Mouse (Mus musculus) liver, embryonic 15.5 days (tissue): Measurements from ENCODE around the gene Ifna15. TPM values are rescaled to one million over a fixed set of nuclear protein-coding genes. Genes with fewer than 3 reads are reported as not detected.
A peak's percentile ranks its signal among the peaks of the same experiment; 100 is the strongest.

Source experiments
- ATAC-seq: fragments of 200-750 bp; cut with Nextera tagmentation; 2 replicates; pipeline ENCODE4 v1.8.0; 2017; ENCODE audit warnings: moderate number of reproducible peaks, mild to moderate bottlenecking, moderate library complexity; ENCODE audit not compliant: insufficient read depth
- H3K27ac ChIP-seq: fragments of 300-500 bp; sonication (generic); replicated peaks from 2 replicates; pipeline ENCODE4 v1.5.1; 2015; ENCODE audit warnings: mild to moderate bottlenecking, inconsistent platforms
- H3K27me3 ChIP-seq: fragments of 300-500 bp; sonication (generic); 2 replicates; pipeline ENCODE4 v1.6.1; 2015; ENCODE audit warnings: mild to moderate bottlenecking, inconsistent platforms
- H3K36me3 ChIP-seq: fragments of 300-500 bp; sonication (generic); replicated peaks from 2 replicates; pipeline ENCODE4 v1.6.1; 2015; ENCODE audit warnings: moderate library complexity, mild to moderate bottlenecking, inconsistent platforms
- H3K4me1 ChIP-seq: fragments of 300-500 bp; sonication (generic); replicated peaks from 2 replicates; pipeline ENCODE4 v1.6.1; 2015; ENCODE audit warnings: inconsistent platforms
- H3K4me2 ChIP-seq: fragments of 300-500 bp; sonication (generic); 2 replicates; pipeline ENCODE4 v1.6.1; 2015; ENCODE audit warnings: moderate library complexity, mild to moderate bottlenecking, inconsistent platforms
- H3K4me3 ChIP-seq: fragments of 300-500 bp; sonication (generic); replicated peaks from 2 replicates; pipeline ENCODE4 v1.5.1; 2015; ENCODE audit warnings: mild to moderate bottlenecking, inconsistent platforms
- H3K9ac ChIP-seq: fragments of 300-500 bp; sonication (generic); 2 replicates; pipeline ENCODE4 v1.6.1; 2015; ENCODE audit warnings: moderate library complexity, mild to moderate bottlenecking, inconsistent platforms
- H3K9me3 ChIP-seq: fragments of 300-500 bp; sonication (generic); replicated peaks from 2 replicates; pipeline ENCODE4 v1.6.1; 2016; ENCODE audit warnings: inconsistent platforms
- WGBS: fragments of 180-500 bp; shearing (Covaris S2); methylation state at CpG from one replicate; pipeline ENCODE4 v1.1.7; 2015; ENCODE audit warnings: mixed read lengths; ENCODE audit not compliant: insufficient replicate concordance; 5-methylcytosine and 5-hydroxymethylcytosine counted together
- polyA plus RNA-seq: library from polyadenylated mRNA; unstranded; fragments of >200 nt; fragmentation: Nextera tagmentation; extraction: Ambion mirVana; gene quantifications from 2 replicates; pipeline ENCODE4 v1.2.1, GENCODE M21; 2015

Ifna15 gene
- polyA plus RNA-seq, 1 experiment from 2014 or later, result not detected

DNA sequence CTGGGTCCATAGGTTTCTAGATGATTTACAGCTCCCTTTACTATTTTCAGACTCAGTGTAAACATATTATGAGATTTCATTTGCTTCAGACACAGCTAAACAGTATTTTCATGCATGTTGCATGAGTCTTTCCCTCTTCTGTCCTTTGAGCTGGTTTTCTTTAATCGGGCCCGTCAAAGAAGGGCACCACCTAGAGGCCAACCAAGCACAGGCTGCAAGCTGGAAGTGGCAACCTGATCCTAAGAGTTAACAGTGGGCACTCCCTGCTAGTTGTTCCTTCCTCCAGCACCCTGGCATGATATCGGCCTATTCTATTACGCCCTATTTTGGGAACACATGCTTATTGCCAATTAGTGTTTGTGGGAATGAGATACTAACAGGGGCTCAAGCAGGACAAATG, 43.6 kb downstream of the Ifna15 start:
- Histone ChIP-seq H3K9me3 (no peaks in the 10 kb centered on the region), H3K4me1 (peaks cover 10% of the 10 kb centered on the region), H3K4me2 (no peak overlapping the region), H3K9ac (no peak overlapping the region), H3K4me3 (no peak overlapping the region), H3K27me3 (no peaks in the 10 kb centered on the region), H3K27ac (no peak overlapping the region), H3K36me3 (no peaks in the 10 kb centered on the region)
- peak; percentile 58; the same call in 1 of the 2 replicates for ATAC-seq
- WGBS, result 23% methylated on average over 4 of the region's 4 CpGs

DNA sequence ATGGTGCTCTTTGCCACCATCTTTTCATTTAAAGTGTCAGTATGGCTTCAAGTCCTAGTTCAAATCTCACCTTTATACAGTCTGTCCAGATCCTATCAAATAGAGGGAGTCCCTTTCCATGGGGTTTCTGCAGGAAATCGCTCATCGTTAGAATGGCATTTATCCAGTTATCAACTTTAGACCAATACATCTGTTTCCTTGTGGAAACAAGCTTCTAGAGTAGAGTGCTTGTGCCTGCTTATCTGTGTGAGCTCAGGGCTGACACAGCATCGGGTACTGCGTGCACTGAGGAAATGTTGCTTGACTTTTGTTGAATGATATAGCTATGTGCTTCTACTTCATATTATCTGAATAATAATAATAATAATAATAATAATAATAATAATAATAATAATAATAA, 44.3 kb downstream of the Ifna15 start:
- H3K4me2 ChIP-seq, result no peak overlapping the region
- ATAC-seq, result peak; percentile 72
- no peak overlapping the region for H3K9ac ChIP-seq
- H3K9me3 ChIP-seq, result no peaks in the 10 kb centered on the region
- peaks cover 10% of the 10 kb centered on the region for H3K4me1 ChIP-seq
- no peaks in the 10 kb centered on the region for H3K27me3 ChIP-seq
- WGBS, result 27% methylated on average over 4 of the region's 4 CpGs
- H3K36me3 ChIP-seq, result no peaks in the 10 kb centered on the region
- H3K4me3 ChIP-seq, result no peak overlapping the region
- H3K27ac ChIP-seq, result no peak overlapping the region

Other genes with a start within 250 kb of the Ifna15 start
- gene Hacd4, start 119.3 kb downstream of the Ifna15 start, polyA plus RNA-seq, result 6.1 and 6.3 TPM in 2 replicates
- not detected in 2 replicates for gene Ifnb1, start 35.5 kb downstream of the Ifna15 start, polyA plus RNA-seq
- not detected in 2 replicates for gene Ifna14, start 13.6 kb upstream of the Ifna15 start, polyA plus RNA-seq
- gene Ifna9, start 34.1 kb upstream of the Ifna15 start, polyA plus RNA-seq, result not detected in 2 replicates
- not detected in 2 replicates for gene Ifna12, start 45.1 kb upstream of the Ifna15 start, polyA plus RNA-seq
- not detected in 2 replicates for gene C87499, start 76.2 kb upstream of the Ifna15 start, polyA plus RNA-seq
- not detected in 2 replicates for gene Ifna13, start 86.2 kb upstream of the Ifna15 start, polyA plus RNA-seq
- not detected in 2 replicates for gene Ifna16, start 118.7 kb upstream of the Ifna15 start, polyA plus RNA-seq
- not detected in 2 replicates for gene Ifna2, start 125.7 kb upstream of the Ifna15 start, polyA plus RNA-seq
- not detected in 2 replicates for gene Ifnab, start 133.1 kb upstream of the Ifna15 start, polyA plus RNA-seq
- gene Gm26566, start 163.6 kb upstream of the Ifna15 start, polyA plus RNA-seq, result 0.20 and 0.51 TPM in 2 replicates
- gene Klhl9, start 164.2 kb upstream of the Ifna15 start, polyA plus RNA-seq, result 22.3 and 22.6 TPM in 2 replicates
- not detected in 2 replicates for gene Gm13271, start 196.6 kb upstream of the Ifna15 start, polyA plus RNA-seq
- not detected in 2 replicates for gene Gm13283, start 201.9 kb upstream of the Ifna15 start, polyA plus RNA-seq
- gene Gm13290, start 215.6 kb upstream of the Ifna15 start, polyA plus RNA-seq, result not detected in 2 replicates
- gene Gm13289, start 218.7 kb upstream of the Ifna15 start, polyA plus RNA-seq, result not detected in 2 replicates
- gene Gm13272, start 221.6 kb upstream of the Ifna15 start, polyA plus RNA-seq, result not detected in 2 replicates
- gene Ifnz, start 223.9 kb upstream of the Ifna15 start, polyA plus RNA-seq, result not detected in 2 replicates
- gene Gm13276, start 227.5 kb upstream of the Ifna15 start, polyA plus RNA-seq, result not detected in 2 replicates
- gene Gm13277, start 230.4 kb upstream of the Ifna15 start, polyA plus RNA-seq, result not detected in 2 replicates
- not detected in 2 replicates for gene Gm13278, start 233.3 kb upstream of the Ifna15 start, polyA plus RNA-seq
- not detected in 2 replicates for gene Gm13275, start 236.2 kb upstream of the Ifna15 start, polyA plus RNA-seq
- not detected in 2 replicates for gene Gm13279, start 239.2 kb upstream of the Ifna15 start, polyA plus RNA-seq
- 0.20 TPM in 1 of 2 replicates, not detected in the other for gene Gm13285, start 241.4 kb upstream of the Ifna15 start, polyA plus RNA-seq
- not detected in 2 replicates for gene Gm13287, start 245.0 kb upstream of the Ifna15 start, polyA plus RNA-seq
- not detected in 2 replicates for gene Gm13288, start 247.3 kb upstream of the Ifna15 start, polyA plus RNA-seq